Mouse (Mus musculus) hindbrain, embryonic 15.5 days (tissue): ENCODE data around the gene 4930524B15Rik. TPM values are rescaled to one million over a fixed set of nuclear protein-coding genes. Genes with fewer than 3 reads are reported as not detected.

Experiments used
- ATAC-seq: fragments of 200-750 bp; cut with Nextera tagmentation; 2 replicates; pipeline ENCODE4 v1.8.0; 2017; ENCODE audit warnings: low read depth, moderate number of reproducible peaks, moderate TSS enrichment; ENCODE audit not compliant: low FRiP score
- H3K27ac ChIP-seq: fragments of 300-500 bp; sonication (generic); replicated peaks from 2 replicates; pipeline ENCODE4 v1.5.1; 2015; ENCODE audit warnings: mild to moderate bottlenecking, inconsistent platforms
- H3K27me3 ChIP-seq: fragments of 300-500 bp; sonication (generic); 2 replicates; pipeline ENCODE4 v1.6.1; 2015; ENCODE audit warnings: control low read depth, inconsistent platforms
- H3K36me3 ChIP-seq: fragments of 300-500 bp; sonication (generic); 2 replicates; pipeline ENCODE4 v1.6.1; 2015; ENCODE audit warnings: control low read depth, inconsistent platforms
- H3K4me1 ChIP-seq: fragments of 300-500 bp; sonication (generic); replicated peaks from 2 replicates; pipeline ENCODE4 v1.6.1; 2015; ENCODE audit warnings: control low read depth, inconsistent platforms
- H3K4me2 ChIP-seq: fragments of 300-500 bp; sonication (generic); 2 replicates; pipeline ENCODE4 v1.6.1; 2015; ENCODE audit warnings: moderate library complexity, mild to moderate bottlenecking, inconsistent platforms
- H3K4me3 ChIP-seq: fragments of 300-500 bp; sonication (generic); 2 replicates; pipeline ENCODE4 v1.5.1; 2015; ENCODE audit warnings: mild to moderate bottlenecking, inconsistent platforms
- H3K9ac ChIP-seq: fragments of 300-500 bp; sonication (generic); 2 replicates; pipeline ENCODE4 v1.6.1; 2015; ENCODE audit warnings: inconsistent platforms
- H3K9me3 ChIP-seq: fragments of 300-500 bp; sonication (generic); 2 replicates; pipeline ENCODE4 v1.6.1; 2016; ENCODE audit warnings: control low read depth, inconsistent platforms
- WGBS: fragments of 180-500 bp; shearing (Covaris S2); methylation state at CpG from one replicate; pipeline ENCODE4 v1.1.7; 2015; 5-methylcytosine and 5-hydroxymethylcytosine counted together
- polyA plus RNA-seq: library from polyadenylated mRNA; unstranded; fragments of >200 nt; fragmentation: Nextera tagmentation; extraction: Ambion mirVana; gene quantifications from 2 replicates; pipeline ENCODE4 v1.2.1, GENCODE M21; 2015

4930524B15Rik gene
- polyA plus RNA-seq, 1 experiment from 2014 or later: 0.36 TPM

GRCm38 (mm10) chr11:32018201-32018600 lies 52.8 kb downstream of the 4930524B15Rik start:
- H3K27me3 ChIP-seq: no peaks in the 10 kb centered on the region
- WGBS: 64% methylated on average over 4 of the region's 4 CpGs
- no peak overlapping the region for H3K4me2 ChIP-seq
- peaks cover 81% of the 10 kb centered on the region for H3K4me1 ChIP-seq
- no peak for ATAC-seq
- peaks cover 15% of the 10 kb centered on the region for H3K36me3 ChIP-seq
- peak overlapping the region; percentile 56 for H3K27ac ChIP-seq
- H3K4me3 ChIP-seq: no peak overlapping the region
- no peak overlapping the region for H3K9ac ChIP-seq
- no peaks in the 10 kb centered on the region for H3K9me3 ChIP-seq

GRCm38 (mm10) chr11:32020031-32020965 lies 54.9 kb downstream of the 4930524B15Rik start:
- WGBS: 16% methylated on average over 8 of the region's 8 CpGs
- Histone ChIP-seq H3K9me3 (no peaks in the 10 kb centered on the region), H3K4me3 (no peak overlapping the region), H3K4me1 (peaks cover 87% of the 10 kb centered on the region), H3K9ac (0 out of 2 replicates have a peak overlapping the region, but pooled peaks have one; percentile 3), H3K4me2 (peak overlapping the region; percentile 18; the same call in 1 of the 2 replicates), H3K27me3 (no peaks in the 10 kb centered on the region), H3K27ac (peak overlapping the region; percentile 57), H3K36me3 (peaks cover 15% of the 10 kb centered on the region)
- peak; percentile 40 for ATAC-seq

GRCm38 (mm10) chr11:32026634-32027033 lies 61.2 kb downstream of the 4930524B15Rik start:
- Histone ChIP-seq H3K9ac (no peak overlapping the region), H3K4me1 (peaks cover 80% of the 10 kb centered on the region), H3K9me3 (no peaks in the 10 kb centered on the region), H3K4me2 (no peak overlapping the region), H3K27ac (peak overlapping the region; percentile 77), H3K4me3 (no peak overlapping the region), H3K27me3 (no peaks in the 10 kb centered on the region), H3K36me3 (0 out of 2 replicates have a peak, but pooled peaks cover 3% of the 10 kb centered on the region)
- no peak for ATAC-seq
- 53% methylated on average over 5 of the region's 5 CpGs for WGBS

GRCm38 (mm10) chr11:32027474-32028342 lies 62.3 kb downstream of the 4930524B15Rik start:
- Histone ChIP-seq H3K27me3 (no peaks in the 10 kb centered on the region), H3K27ac (peak overlapping the region; percentile 77), H3K4me1 (peaks cover 76% of the 10 kb centered on the region), H3K4me2 (peak overlapping the region; percentile 20), H3K36me3 (0 out of 2 replicates have a peak, but pooled peaks cover 3% of the 10 kb centered on the region), H3K9me3 (no peaks in the 10 kb centered on the region), H3K9ac (no peak overlapping the region), H3K4me3 (no peak overlapping the region)
- peak; percentile 89 for ATAC-seq
- WGBS: 17% methylated on average over 7 of the region's 7 CpGs

GRCm38 (mm10) chr11:32028605-32029004 lies 63.2 kb downstream of the 4930524B15Rik start:
- no peak overlapping the region for H3K4me2 ChIP-seq
- WGBS: 85% methylated on average over 3 of the region's 3 CpGs
- no peaks in the 10 kb centered on the region for H3K9me3 ChIP-seq
- H3K4me3 ChIP-seq: no peak overlapping the region
- ATAC-seq: no peak
- H3K36me3 ChIP-seq: 0 out of 2 replicates have a peak, but pooled peaks cover 3% of the 10 kb centered on the region
- peaks cover 69% of the 10 kb centered on the region for H3K4me1 ChIP-seq
- H3K27ac ChIP-seq: peak overlapping the region; percentile 78
- no peak overlapping the region for H3K9ac ChIP-seq
- no peaks in the 10 kb centered on the region for H3K27me3 ChIP-seq

Other genes starting within 250 kb of the 4930524B15Rik start
- 15.4 and 17.8 TPM in 2 replicates for gene Cpeb4, start 93.4 kb upstream of the 4930524B15Rik start, polyA plus RNA-seq
- gene Nsg2, start 34.9 kb downstream of the 4930524B15Rik start, polyA plus RNA-seq: 496 and 530 TPM in 2 replicates
- not detected in 2 replicates for gene Il9r, start 234.7 kb downstream of the 4930524B15Rik start, polyA plus RNA-seq
- gene Snrnp25, start 239.8 kb downstream of the 4930524B15Rik start, polyA plus RNA-seq: 49.5 and 50.4 TPM in 2 replicates